Mouse (Mus musculus) ES-E14 (cell line): ENCODE data around the gene Gpc6.

Experiments used
- HCFC1 ChIP-seq: IDR thresholded peaks from 2 replicates; pipeline ENCODE4 v1.6.1; 2012; ENCODE audit warnings: low read length, inconsistent platforms, borderline replicate concordance; ENCODE audit not compliant: insufficient read depth
- ZC3H11A ChIP-seq: IDR thresholded peaks from 2 replicates; pipeline ENCODE4 v1.6.1; 2012; ENCODE audit warnings: low read depth, mild to moderate bottlenecking, inconsistent platforms, low read length, borderline replicate concordance

DNA sequence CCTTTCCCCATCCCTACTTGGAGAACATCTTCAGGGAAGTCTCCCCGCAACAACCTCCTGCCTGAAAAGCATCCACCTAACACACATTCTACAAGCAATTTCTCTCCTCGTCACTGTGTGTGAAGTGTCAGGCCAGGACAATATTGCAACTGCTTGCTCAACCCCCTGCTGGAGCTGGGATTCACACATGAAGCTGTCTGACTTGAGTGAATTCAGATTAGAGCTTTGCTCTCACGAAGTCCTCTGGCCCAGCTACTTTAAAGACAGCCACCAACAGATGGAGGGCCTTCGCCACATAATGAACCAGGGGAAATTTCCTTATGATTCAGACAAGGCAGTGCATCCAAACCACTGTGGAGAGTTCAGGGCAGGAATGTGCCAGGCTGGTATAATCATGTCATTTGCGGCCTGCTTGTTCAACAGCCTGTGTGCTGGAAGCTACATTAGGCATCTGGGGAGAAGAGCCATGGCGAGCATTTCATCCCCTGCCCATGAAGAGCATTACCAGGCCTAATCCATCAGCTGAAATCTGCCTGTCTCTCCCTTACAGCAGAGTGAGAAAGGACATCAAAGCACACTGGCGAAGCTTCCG is 858.7 kb downstream of the Gpc6 start:
- TF ChIP-seq ZC3H11A (no peak), HCFC1 (no peak)
